Mouse (Mus musculus) neural tube, embryonic 15.5 days (tissue): ENCODE measurements at regions not wholly inside any gene's neighbourhood (a gene's known extent, or its start where the extent isn't known, plus 50 kb on each side); places are given as distances from the start of the nearest gene placed in this dataset.

Experiments
- ATAC-seq: fragments of 200-750 bp; cut with Nextera tagmentation; 2 replicates; pipeline ENCODE4 v1.8.0; 2017; ENCODE audit warnings: mild to moderate bottlenecking, moderate TSS enrichment, moderate library complexity; ENCODE audit not compliant: low FRiP score
- H3K27ac ChIP-seq: fragments of 300-500 bp; sonication (generic); replicated peaks from 2 replicates; pipeline ENCODE4 v1.5.1; 2015; ENCODE audit warnings: mild to moderate bottlenecking, inconsistent platforms
- H3K27me3 ChIP-seq: fragments of 300-500 bp; sonication (generic); replicated peaks from 2 replicates; pipeline ENCODE4 v1.6.1; 2015; ENCODE audit warnings: inconsistent platforms
- H3K36me3 ChIP-seq: fragments of 300-500 bp; sonication (generic); 2 replicates; pipeline ENCODE4 v1.6.1; 2015; ENCODE audit warnings: inconsistent platforms
- H3K4me1 ChIP-seq: fragments of 300-500 bp; sonication (generic); 2 replicates; pipeline ENCODE4 v1.6.1; 2015; ENCODE audit warnings: inconsistent platforms
- H3K4me2 ChIP-seq: fragments of 300-500 bp; sonication (generic); 2 replicates; pipeline ENCODE4 v1.6.1; 2015; ENCODE audit warnings: inconsistent platforms, mild to moderate bottlenecking, moderate library complexity
- H3K4me3 ChIP-seq: fragments of 300-500 bp; sonication (generic); replicated peaks from 2 replicates; pipeline ENCODE4 v1.5.1; 2015; ENCODE audit warnings: mild to moderate bottlenecking, inconsistent platforms
- H3K9ac ChIP-seq: fragments of 300-500 bp; sonication (generic); replicated peaks from 2 replicates; pipeline ENCODE4 v1.6.1; 2015; ENCODE audit warnings: mild to moderate bottlenecking, inconsistent platforms
- H3K9me3 ChIP-seq: fragments of 300-500 bp; sonication (generic); replicated peaks from 2 replicates; pipeline ENCODE4 v1.6.1; 2016; ENCODE audit warnings: inconsistent platforms
- WGBS: fragments of 180-500 bp; shearing (Covaris S2); methylation state at CpG from one replicate; pipeline ENCODE4 v1.1.7; 2015; ENCODE audit warnings: mixed read lengths; 5-methylcytosine and 5-hydroxymethylcytosine counted together

DNA sequence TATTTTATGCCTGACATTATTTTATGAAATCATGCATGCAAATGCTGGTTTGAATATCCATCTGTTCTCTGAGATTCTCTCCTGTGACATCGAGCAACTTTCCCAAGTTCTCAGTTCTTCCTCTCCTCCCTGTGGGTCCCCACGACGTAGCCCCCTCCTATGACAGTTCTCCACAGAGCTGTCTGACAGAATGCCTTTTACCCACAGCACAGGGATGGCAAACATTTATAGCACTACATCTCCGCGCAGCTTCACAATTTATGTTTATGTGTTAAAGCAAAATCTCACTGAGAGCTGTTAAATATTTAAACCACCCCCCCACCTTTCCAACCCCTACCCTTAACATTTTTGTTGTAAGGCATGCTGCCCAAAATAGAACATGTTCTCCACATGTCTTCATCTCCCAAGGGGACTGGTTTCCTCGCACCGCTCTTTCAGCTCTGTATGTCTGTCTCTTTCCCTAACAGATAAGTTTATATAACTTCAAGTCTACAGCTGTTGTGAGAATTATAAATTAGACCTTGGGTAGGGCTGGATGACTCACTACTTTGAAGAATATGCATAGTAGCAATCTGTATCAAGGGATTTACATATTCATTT is 63.5 kb upstream of the Ndst3 start:
- Histone ChIP-seq H3K9ac (no peak overlapping the region), H3K27me3 (no peaks in the 10 kb centered on the region), H3K36me3 (no peaks in the 10 kb centered on the region), H3K4me2 (no peak overlapping the region), H3K4me1 (no peaks in the 10 kb centered on the region), H3K27ac (no peak overlapping the region), H3K9me3 (no peaks in the 10 kb centered on the region), H3K4me3 (no peak overlapping the region)
- 75% methylated on average over 7 of the region's 7 CpGs for WGBS
- ATAC-seq: no peak

DNA sequence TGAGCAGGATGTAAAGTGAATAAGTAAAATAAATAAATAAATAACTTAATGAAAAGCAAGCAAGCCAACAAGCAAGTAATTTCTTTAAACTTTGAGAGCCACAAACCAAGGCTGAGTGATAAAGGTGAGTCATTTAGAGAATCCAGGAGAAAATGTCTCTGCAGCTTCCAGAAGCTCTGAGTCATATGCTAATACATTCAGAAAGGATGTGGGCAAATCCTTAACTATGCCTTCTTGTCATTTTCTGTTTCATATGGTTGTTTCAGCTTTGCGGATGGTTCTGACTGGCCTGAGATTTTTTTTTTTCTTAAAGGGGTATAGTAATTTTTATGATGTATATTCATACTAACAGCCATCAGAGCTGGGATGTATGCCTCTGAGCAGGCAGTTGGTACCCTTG is 64.3 kb upstream of the Ndst3 start:
- Histone ChIP-seq H3K4me1 (no peaks in the 10 kb centered on the region), H3K4me3 (no peak overlapping the region), H3K4me2 (no peak overlapping the region), H3K27ac (no peak overlapping the region), H3K9ac (no peak overlapping the region), H3K36me3 (no peaks in the 10 kb centered on the region), H3K27me3 (no peaks in the 10 kb centered on the region), H3K9me3 (no peaks in the 10 kb centered on the region)
- no peak for ATAC-seq
- WGBS: 82% methylated on average over 1 of the region's 1 CpGs

DNA sequence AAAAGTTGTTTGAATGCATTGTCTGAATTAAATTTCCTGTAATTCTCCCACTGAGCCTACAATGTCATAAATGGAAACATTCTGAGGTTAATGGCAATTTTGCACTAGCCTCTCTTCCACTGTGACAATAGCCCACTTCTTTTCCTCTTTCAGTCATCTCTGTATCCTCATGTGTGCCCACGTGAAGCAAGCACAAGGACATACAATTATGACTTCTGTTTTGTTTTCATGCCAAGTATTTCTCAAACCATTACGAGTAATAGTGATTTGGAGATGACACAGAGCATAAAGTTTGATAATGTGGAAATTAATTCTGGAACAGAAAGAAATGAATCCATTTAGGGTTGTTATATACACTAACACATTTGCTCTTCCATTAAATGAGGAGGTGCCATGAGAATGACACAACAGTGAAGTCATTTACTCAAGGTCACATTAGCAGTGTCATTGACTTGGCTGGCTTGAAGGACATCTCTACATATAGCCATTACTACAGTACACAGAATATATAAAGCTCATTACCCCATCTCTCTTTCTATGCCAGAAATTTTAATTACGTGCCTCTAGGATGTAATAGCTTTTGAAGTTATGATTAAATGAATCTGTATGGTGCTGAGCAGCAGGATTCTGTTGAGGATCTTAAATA is 75.4 kb upstream of the Ndst3 start:
- Histone ChIP-seq H3K27ac (peak overlapping the region; percentile 37; the same call in 1 of the 2 replicates), H3K27me3 (no peaks in the 10 kb centered on the region), H3K9ac (no peak overlapping the region), H3K4me2 (no peak overlapping the region), H3K36me3 (no peaks in the 10 kb centered on the region), H3K9me3 (no peaks in the 10 kb centered on the region), H3K4me1 (no peaks in the 10 kb centered on the region), H3K4me3 (no peak overlapping the region)
- peak; percentile 53; the same call in 1 of the 2 replicates for ATAC-seq
- 58% methylated on average over 3 of the region's 3 CpGs for WGBS

DNA sequence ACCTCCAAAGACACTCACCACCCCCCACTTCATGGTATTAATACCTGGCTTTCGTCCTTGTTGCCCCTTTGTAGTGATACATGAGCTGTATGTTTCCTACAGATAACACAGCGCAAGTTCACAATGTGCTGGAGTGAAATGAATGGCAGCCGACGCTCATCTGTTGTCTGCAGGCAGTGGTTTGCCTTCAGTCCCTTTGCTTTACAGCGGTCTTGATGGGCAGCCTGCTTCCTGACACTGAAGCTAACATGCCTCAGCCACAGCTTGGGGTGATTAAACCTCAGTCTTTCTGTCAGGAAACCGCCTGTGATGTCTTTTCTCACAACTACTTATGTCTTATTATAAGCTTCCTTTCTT is 75.9 kb upstream of the Ndst3 start:
- no peaks in the 10 kb centered on the region for H3K9me3 ChIP-seq
- peak; percentile 21; the same call in 1 of the 2 replicates for ATAC-seq
- H3K4me1 ChIP-seq: no peaks in the 10 kb centered on the region
- peak overlapping the region; percentile 37; the same call in 1 of the 2 replicates for H3K27ac ChIP-seq
- no peak overlapping the region for H3K9ac ChIP-seq
- H3K27me3 ChIP-seq: no peaks in the 10 kb centered on the region
- no peaks in the 10 kb centered on the region for H3K36me3 ChIP-seq
- H3K4me3 ChIP-seq: no peak overlapping the region
- H3K4me2 ChIP-seq: no peak overlapping the region
- 66% methylated on average over 6 of the region's 6 CpGs for WGBS

DNA sequence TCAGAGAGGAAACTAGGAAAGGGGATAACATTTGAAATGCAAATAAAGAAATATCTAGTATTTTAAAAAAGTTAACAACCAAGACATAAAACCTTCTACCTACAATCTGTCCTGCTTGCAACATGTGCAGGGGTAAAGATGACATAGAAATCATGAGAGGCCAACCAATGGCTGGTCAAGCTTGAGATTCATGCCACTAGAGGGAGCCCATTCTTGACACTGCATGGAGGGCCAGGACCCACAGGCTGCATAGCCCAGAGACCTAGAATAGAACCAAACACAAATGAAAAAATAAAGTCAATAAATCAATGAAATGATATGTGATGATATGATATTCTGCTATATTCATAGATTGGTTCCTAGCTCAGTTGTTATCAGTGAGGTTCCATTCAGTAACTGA is 89.9 kb upstream of the Ndst3 start:
- Histone ChIP-seq H3K4me3 (no peak overlapping the region), H3K27me3 (no peaks in the 10 kb centered on the region), H3K9me3 (no peaks in the 10 kb centered on the region), H3K4me2 (no peak overlapping the region), H3K27ac (no peak overlapping the region), H3K4me1 (no peaks in the 10 kb centered on the region), H3K9ac (no peak overlapping the region), H3K36me3 (no peaks in the 10 kb centered on the region)
- ATAC-seq: no peak

DNA sequence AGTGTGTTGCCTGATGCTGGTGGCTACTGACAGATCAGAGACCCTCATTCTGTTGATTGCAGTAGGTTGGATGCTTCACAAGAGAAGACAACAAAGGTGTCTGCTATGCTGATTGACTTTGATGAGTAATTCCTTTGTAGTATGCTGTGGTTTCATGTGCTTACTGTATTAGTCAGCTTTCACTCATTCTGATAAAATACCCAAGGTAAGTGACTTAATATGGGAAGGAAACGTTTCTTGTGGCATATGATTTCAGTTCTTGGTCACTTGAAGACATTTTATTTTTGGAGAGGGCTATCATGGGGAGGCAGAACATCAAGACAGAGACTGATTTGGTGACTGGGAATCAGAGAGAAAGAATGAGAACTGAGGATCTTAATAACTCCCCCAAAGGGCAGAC is 90.9 kb upstream of the Ndst3 start:
- WGBS: 78% methylated on average over 1 of the region's 1 CpGs
- H3K4me3 ChIP-seq: no peak overlapping the region

DNA sequence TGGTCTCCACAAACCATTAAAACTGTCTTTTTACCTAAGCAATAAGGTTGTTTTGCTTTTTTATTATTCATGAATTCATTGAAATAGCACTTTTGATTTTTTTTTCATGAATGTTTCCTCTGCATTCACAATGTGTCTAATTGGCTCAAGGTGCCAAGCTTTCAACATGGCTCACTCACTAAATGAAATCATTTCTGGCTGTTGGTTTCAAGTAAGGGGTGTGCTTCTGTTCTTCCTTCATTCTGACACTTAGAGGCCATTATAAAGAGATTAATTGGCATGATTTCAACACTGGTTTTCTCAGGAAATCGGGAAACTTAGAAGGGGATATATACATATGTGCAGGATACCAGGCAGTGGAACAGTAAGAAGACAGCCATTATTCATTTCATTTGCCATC is 93.5 kb upstream of the Ndst3 start:
- Histone ChIP-seq H3K27me3 (no peaks in the 10 kb centered on the region), H3K4me3 (no peak overlapping the region), H3K36me3 (no peaks in the 10 kb centered on the region), H3K4me2 (no peak overlapping the region), H3K9ac (no peak overlapping the region), H3K4me1 (no peaks in the 10 kb centered on the region), H3K9me3 (no peaks in the 10 kb centered on the region), H3K27ac (no peak overlapping the region)
- no peak for ATAC-seq
- WGBS: 77% methylated on average over 1 of the region's 1 CpGs

More for the DNA sequence above, 90.9 kb upstream of the Ndst3 start:
- Histone ChIP-seq H3K9ac (no peak overlapping the region), H3K27me3 (no peaks in the 10 kb centered on the region), H3K4me1 (no peaks in the 10 kb centered on the region), H3K9me3 (no peaks in the 10 kb centered on the region), H3K36me3 (no peaks in the 10 kb centered on the region), H3K4me2 (no peak overlapping the region), H3K27ac (no peak overlapping the region)
- no peak for ATAC-seq

DNA sequence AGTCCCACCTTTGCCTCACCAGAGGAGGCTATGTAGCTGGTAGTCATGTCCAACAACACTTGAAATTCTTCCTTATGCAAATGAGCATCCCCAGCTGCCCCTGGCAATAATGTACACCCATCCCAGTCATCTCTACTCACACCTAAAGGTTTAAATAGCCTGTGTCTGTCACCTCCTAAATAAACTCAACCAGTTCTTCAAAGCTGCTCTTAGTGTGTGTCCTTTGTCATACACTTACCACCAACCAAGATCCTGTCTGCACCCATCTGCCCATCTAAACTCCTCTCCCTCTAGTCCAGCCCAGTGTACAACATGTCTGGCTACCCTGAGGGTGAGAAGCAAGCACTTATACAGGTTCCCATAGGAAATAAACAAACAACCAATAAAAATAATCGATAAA is 103.4 kb upstream of the Ndst3 start:
- Histone ChIP-seq H3K4me1 (no peaks in the 10 kb centered on the region), H3K27me3 (no peaks in the 10 kb centered on the region), H3K9me3 (peaks cover 3% of the 10 kb centered on the region; the same call in 1 of the 2 replicates), H3K4me3 (no peak overlapping the region), H3K27ac (no peak overlapping the region), H3K4me2 (no peak overlapping the region), H3K36me3 (no peaks in the 10 kb centered on the region), H3K9ac (no peak overlapping the region)
- ATAC-seq: no peak
- 97% methylated on average over 1 of the region's 1 CpGs for whole genome bisulfite sequencing

DNA sequence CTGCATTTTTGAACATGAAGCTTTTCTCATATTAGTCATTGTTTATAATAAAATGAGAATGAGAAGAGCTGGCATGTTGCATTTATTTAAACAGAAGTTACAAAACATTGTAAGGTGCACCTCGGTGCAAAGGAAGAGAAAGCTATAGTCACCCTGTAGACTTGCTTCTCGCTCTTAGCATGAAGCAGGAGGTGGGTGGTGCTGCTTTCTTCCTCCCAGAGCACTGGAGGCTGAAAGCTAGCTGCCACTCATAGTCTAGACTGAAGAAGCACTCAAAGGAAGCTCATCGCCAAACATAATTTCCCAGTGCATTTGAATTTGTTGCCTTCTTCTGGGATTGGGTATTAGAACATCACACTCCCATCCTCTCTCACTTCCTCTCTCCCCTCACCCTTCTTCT is 114.7 kb upstream of the Ndst3 start:
- no peak overlapping the region for H3K4me2 ChIP-seq
- 89% methylated on average over 3 of the region's 3 CpGs for WGBS
- H3K9me3 ChIP-seq: no peaks in the 10 kb centered on the region
- H3K4me3 ChIP-seq: no peak overlapping the region
- no peaks in the 10 kb centered on the region for H3K27me3 ChIP-seq
- H3K36me3 ChIP-seq: no peaks in the 10 kb centered on the region
- no peak for ATAC-seq
- no peaks in the 10 kb centered on the region for H3K4me1 ChIP-seq
- H3K9ac ChIP-seq: no peak overlapping the region
- H3K27ac ChIP-seq: no peak overlapping the region

DNA sequence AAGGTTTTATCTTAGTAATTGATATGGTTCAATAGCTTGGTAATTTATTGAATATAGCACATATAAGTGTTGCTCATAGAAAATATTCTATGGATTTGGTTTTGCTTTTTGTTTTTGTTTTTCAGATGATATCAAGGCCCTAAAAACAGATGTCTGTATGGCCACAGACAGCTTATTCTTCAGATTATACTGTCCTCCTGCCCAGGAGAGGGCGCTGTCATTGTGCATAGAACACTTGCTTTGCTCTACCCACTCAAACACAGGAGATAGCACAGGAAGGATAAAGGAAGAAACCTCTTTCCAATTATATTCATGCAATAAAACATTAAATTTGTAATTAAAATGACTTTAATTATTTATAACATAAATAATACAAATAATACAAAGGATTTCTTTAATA is 115.4 kb upstream of the Ndst3 start:
- Histone ChIP-seq H3K27ac (no peak overlapping the region), H3K27me3 (no peaks in the 10 kb centered on the region), H3K9me3 (no peaks in the 10 kb centered on the region), H3K4me2 (no peak overlapping the region), H3K4me1 (no peaks in the 10 kb centered on the region), H3K36me3 (no peaks in the 10 kb centered on the region), H3K9ac (no peak overlapping the region), H3K4me3 (no peak overlapping the region)
- WGBS: 97% methylated on average over 1 of the region's 1 CpGs
- ATAC-seq: no peak

DNA sequence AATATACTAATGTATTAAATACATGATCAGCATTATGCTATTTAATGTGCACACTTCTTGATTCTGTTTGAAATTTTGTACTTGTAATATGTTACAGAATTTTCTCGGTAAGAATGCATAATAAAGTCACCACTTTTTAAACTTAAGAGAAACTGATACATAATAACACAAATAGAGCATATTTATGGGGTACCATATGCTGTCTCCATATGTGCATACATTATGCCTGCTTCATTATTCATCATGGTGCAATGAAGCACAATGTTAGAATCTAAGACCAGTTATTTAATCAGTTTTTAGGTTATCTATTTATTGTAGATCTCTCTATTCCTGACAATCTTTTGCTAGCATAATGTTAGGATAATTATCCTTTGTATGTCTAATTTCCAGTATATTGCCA is 115.9 kb upstream of the Ndst3 start:
- H3K4me3 ChIP-seq: no peak overlapping the region
- H3K4me2 ChIP-seq: no peak overlapping the region
- no peaks in the 10 kb centered on the region for H3K4me1 ChIP-seq
- ATAC-seq: no peak
- H3K36me3 ChIP-seq: no peaks in the 10 kb centered on the region
- no peak overlapping the region for H3K27ac ChIP-seq
- H3K9me3 ChIP-seq: no peaks in the 10 kb centered on the region
- no peak overlapping the region for H3K9ac ChIP-seq
- WGBS: 81% methylated on average over 1 of the region's 1 CpGs
- no peaks in the 10 kb centered on the region for H3K27me3 ChIP-seq

DNA sequence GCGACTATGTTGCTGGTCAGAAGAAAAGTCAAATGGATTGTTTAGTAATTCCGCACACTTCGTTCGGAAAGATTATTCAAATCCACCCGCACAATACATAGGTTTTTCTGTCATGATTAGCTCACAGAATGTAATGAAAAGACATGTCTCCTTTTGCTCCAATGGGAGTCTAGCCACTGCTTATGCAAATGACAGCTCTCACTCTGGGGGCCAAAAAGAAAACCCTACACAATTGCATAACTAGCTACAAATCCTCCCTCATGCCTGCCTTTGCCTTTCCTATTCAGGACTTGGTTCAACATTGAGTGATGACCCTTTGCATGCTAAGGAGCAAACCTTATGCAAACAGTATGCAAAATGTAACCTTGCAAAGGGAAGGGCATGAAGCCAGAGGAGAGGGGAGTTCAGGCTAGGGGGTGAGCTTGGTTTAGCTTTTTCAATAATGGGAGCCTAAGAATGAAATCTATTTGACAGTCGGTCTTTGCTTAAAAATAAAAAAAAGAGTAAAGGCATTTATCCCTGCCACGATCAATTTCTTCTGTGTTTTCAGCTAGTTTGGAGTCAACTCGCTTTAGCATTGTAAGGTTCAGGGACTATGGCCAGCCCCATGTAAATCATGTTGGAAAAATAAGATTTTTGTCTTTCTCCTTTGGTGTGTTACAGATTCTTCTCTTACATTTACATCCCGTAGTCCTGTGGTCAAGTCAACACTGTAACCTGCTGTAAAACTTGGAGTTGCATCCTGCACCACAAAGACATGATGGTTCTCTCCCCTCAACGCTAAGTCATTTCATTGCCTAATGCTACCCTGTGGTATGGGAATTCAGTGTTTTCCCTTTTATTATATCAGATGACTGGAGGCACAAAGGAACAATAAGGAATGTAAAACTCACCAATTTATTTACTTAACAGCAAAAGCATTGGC is 119.6 kb upstream of the Ndst3 start:
- Histone ChIP-seq H3K9ac (no peak overlapping the region), H3K4me1 (no peaks in the 10 kb centered on the region), H3K4me3 (no peak overlapping the region), H3K9me3 (0 out of 2 replicates have a peak, but pooled peaks cover 3% of the 10 kb centered on the region), H3K36me3 (no peaks in the 10 kb centered on the region), H3K27ac (no peak overlapping the region), H3K4me2 (no peak overlapping the region), H3K27me3 (no peaks in the 10 kb centered on the region)
- WGBS: 46% methylated on average over 10 of the region's 10 CpGs
- ATAC-seq: no peak
